Mouse (Mus musculus) intestine, postnatal 0 days (tissue): Measurements from ENCODE around the gene Ift122. TPM values are rescaled to one million over a fixed set of nuclear protein-coding genes. Genes with fewer than 3 reads are reported as not detected.

Experiments
- ATAC-seq: fragments of 200-750 bp; cut with Nextera tagmentation; 2 replicates; pipeline ENCODE4 v1.8.0; 2017; ENCODE audit warnings: mild to moderate bottlenecking, moderate TSS enrichment, moderate library complexity
- H3K27ac ChIP-seq: fragments of 300-500 bp; sonication (generic); 2 replicates; pipeline ENCODE4 v1.5.1; 2014; ENCODE audit warnings: mild to moderate bottlenecking, low read depth, low read length, moderate library complexity
- H3K27me3 ChIP-seq: fragments of 300-500 bp; sonication (generic); replicated peaks from 2 replicates; pipeline ENCODE4 v1.6.1; 2014; ENCODE audit warnings: low read length, mixed read lengths; ENCODE audit not compliant: control insufficient read depth, insufficient read depth
- H3K36me3 ChIP-seq: fragments of 300-500 bp; sonication (generic); 2 replicates; pipeline ENCODE4 v1.6.1; 2014; ENCODE audit warnings: mild to moderate bottlenecking, moderate library complexity; ENCODE audit not compliant: control insufficient read depth, insufficient read depth
- H3K4me1 ChIP-seq: fragments of 300-500 bp; sonication (generic); replicated peaks from 2 replicates; pipeline ENCODE4 v1.6.1; 2014; ENCODE audit warnings: antibody characterized with exemption, low read length, mixed read lengths; ENCODE audit not compliant: control insufficient read depth, insufficient read depth
- H3K4me2 ChIP-seq: fragments of 300-500 bp; sonication (generic); replicated peaks from 2 replicates; pipeline ENCODE4 v1.6.1; 2014; ENCODE audit warnings: low read depth, mild to moderate bottlenecking, moderate library complexity
- H3K4me3 ChIP-seq: fragments of 300-500 bp; sonication (generic); 2 replicates; pipeline ENCODE4 v1.5.1; 2014; ENCODE audit warnings: low read depth, low read length
- H3K9ac ChIP-seq: fragments of 300-500 bp; sonication (generic); 2 replicates; pipeline ENCODE4 v1.6.1; 2014; ENCODE audit warnings: mild to moderate bottlenecking, low read depth, low read length
- H3K9me3 ChIP-seq: fragments of 300-500 bp; sonication (generic); 2 replicates; pipeline ENCODE4 v1.6.1; 2016; ENCODE audit warnings: mixed run types; ENCODE audit not compliant: control insufficient read depth
- CTCF ChIP-seq: sonication (generic); IDR thresholded peaks from 2 replicates; pipeline ENCODE4 v1.5.1; 2016; ENCODE audit warnings: low read depth, mild to moderate bottlenecking, control low read depth, antibody characterized with exemption, moderate library complexity
- whole genome bisulfite sequencing: fragments of 180-500 bp; shearing (Covaris S2); extraction: QIAGEN DNeasy Blood & Tissue Kit; methylation state at CpG from one replicate; pipeline ENCODE4 v1.1.7; 2014; 5-methylcytosine and 5-hydroxymethylcytosine counted together
- polyA plus RNA-seq: library from polyadenylated mRNA; unstranded; fragments of >200 nt; fragmentation: Nextera tagmentation; extraction: Ambion mirVana; gene quantifications from 2 replicates; pipeline ENCODE4 v1.2.1, GENCODE M21; 2015

Gene Ift122
- polyA plus RNA-seq, 1 experiment from 2014 or later: 3.0 TPM

DNA sequence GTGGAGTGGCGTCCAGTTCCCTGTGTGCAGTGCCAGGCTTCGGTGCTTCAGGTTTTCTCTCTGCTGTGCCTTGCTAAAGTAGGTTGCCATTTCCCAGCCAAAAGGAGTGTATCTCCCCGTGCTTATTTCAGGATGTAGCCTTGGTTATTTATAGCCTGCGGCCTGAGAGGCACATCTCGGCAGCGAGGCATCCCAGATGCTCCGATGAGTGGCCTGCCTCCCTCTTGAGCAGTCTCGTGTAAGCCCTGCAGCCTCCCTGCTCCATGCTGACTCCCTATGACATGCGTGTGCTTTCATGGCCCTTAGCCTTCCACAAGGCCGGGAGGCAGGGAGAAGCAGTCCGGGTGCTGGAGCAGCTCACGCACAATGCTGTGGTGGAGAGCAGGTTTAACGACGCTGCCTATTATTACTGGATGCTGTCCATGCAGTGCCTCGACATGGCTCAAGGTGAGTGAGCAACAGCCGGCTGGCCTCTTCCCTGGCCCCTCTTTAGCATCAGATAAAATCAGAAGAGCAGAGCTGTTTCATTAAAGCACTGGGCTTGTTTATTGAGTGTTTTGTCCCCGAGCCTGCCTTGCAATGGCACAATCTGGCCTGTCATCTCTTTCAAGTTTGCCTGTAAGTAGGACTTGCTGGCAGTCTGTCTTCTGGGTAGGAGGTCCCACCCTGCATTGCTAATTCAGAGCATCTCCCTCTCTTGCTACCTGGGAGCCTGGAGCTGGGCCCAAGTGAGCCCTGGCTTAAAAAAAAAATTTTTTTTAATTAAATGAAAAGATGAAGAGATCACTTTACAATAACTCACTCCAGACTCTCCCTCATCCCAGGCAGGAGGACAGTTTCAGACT, 62.6 kb downstream of the Ift122 start:
- ATAC-seq: no peak
- no peak for TF ChIP-seq CTCF

DNA sequence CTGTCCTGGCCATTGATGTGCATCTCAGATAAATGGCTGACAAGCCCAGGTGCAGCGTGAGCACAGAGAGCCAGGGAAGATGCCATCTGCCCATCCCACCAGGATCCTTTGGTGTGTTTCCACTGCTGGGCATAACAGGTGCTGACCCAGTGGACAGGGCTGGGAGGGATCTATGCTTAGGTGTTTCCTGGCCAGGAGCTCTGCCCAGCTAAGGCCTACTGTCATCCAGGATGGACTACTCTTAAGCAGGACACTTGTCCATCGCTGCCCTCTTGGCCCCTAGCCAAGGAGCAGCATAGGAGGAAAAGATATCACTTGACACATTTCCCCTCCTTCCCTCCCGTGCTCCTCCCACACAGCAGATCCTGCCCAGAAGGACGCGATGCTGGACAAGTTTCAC, 63.3 kb downstream of the Ift122 start:
- Histone ChIP-seq H3K27me3 (no peaks in the 10 kb centered on the region), H3K4me2 (no peak overlapping the region), H3K27ac (no peak overlapping the region), H3K4me1 (no peaks in the 10 kb centered on the region), H3K9me3 (no peaks in the 10 kb centered on the region), H3K36me3 (no peaks in the 10 kb centered on the region; the same call in 1 of the 2 replicates), H3K9ac (no peak overlapping the region), H3K4me3 (no peak overlapping the region)
- ATAC-seq: no peak
- WGBS: 81% methylated on average over 5 of the region's 5 CpGs
- no peak for TF ChIP-seq CTCF

More for the DNA sequence above, 62.6 kb downstream of the Ift122 start:
- 65% methylated on average over 17 of the region's 17 CpGs for WGBS
- H3K4me1 ChIP-seq: no peaks in the 10 kb centered on the region
- no peak overlapping the region for H3K4me3 ChIP-seq
- H3K9ac ChIP-seq: no peak overlapping the region
- H3K4me2 ChIP-seq: no peak overlapping the region
- no peaks in the 10 kb centered on the region for H3K9me3 ChIP-seq
- H3K27ac ChIP-seq: no peak overlapping the region
- H3K27me3 ChIP-seq: no peaks in the 10 kb centered on the region
- no peaks in the 10 kb centered on the region; the same call in 1 of the 2 replicates for H3K36me3 ChIP-seq

DNA sequence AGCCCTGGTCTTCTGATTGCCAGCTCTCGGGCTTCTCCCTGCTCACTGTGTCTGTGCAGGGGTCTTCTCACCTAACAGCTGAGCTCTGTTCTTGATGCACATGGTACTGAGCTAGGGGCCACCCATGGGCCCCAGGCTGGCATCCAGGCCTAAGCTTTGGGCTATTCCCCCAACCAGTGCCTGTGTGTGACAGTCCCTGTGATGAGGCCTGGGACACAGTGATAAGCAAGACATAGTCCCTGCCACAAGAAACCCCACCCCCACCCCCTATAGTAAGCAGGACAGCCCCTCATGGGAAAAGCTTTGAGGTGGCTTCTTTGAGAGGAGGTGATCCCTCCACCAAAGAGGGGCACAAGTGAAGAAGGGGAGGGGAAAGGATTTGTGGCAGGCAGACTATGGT, 65.3 kb downstream of the Ift122 start:
- TF ChIP-seq CTCF: no peak
- ATAC-seq: no peak
- 100% methylated on average over 1 of the region's 1 CpGs for WGBS

DNA sequence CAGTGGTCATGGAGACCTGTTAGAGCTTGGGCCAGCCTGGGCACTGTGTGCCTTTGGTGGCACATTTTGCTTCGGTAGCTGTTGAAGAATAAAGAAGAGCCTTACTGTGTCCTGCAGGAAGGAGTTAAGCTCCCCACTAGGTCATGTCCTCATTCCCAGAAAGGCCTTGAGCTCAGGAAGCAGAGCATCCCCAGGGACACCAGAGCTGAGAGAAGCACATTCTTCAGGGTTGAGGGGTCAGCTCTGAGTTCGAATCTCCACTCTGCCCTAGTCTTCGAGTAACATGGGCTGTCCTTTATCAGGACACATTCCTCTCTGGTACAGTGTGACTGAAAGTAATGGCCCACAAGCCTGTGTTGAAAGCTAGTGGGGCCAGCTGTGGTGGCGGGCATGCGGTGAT, 66.6 kb downstream of the Ift122 start:
- no peaks in the 10 kb centered on the region for H3K4me1 ChIP-seq
- no peaks in the 10 kb centered on the region for H3K9me3 ChIP-seq
- ATAC-seq: no peak
- TF ChIP-seq CTCF: no peak
- 95% methylated on average over 5 of the region's 5 CpGs for WGBS
- no peaks in the 10 kb centered on the region; the same call in 1 of the 2 replicates for H3K36me3 ChIP-seq
- no peak overlapping the region for H3K27ac ChIP-seq
- H3K4me3 ChIP-seq: no peak overlapping the region
- H3K27me3 ChIP-seq: no peaks in the 10 kb centered on the region
- H3K9ac ChIP-seq: no peak overlapping the region
- H3K4me2 ChIP-seq: no peak overlapping the region

More for the DNA sequence above, 65.3 kb downstream of the Ift122 start:
- no peak overlapping the region for H3K27ac ChIP-seq
- no peaks in the 10 kb centered on the region for H3K9me3 ChIP-seq
- no peaks in the 10 kb centered on the region; the same call in 1 of the 2 replicates for H3K36me3 ChIP-seq
- H3K4me2 ChIP-seq: no peak overlapping the region
- H3K4me3 ChIP-seq: no peak overlapping the region
- no peaks in the 10 kb centered on the region for H3K27me3 ChIP-seq
- no peaks in the 10 kb centered on the region for H3K4me1 ChIP-seq
- H3K9ac ChIP-seq: no peak overlapping the region

DNA sequence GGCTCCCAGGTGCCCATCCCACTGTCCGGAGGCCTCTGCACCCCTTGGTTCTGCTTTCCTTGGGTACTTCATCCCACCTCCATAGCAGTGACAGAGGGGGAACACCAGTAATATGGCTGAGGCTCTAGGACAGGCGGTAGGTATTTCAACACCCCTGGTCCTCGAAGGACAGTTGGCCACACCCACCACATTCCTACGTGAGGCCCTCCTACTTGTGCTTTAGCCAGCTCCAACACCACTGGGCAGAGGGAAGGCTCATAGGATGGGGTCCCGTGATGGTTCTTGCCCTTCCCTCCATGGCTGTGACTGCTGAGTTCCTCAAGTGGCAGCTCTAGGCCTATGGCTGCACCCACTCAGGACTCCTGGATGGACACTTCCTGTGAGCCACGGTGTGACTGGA, 71.6 kb downstream of the Ift122 start:
- Histone ChIP-seq H3K4me3 (no peak overlapping the region), H3K9ac (no peak overlapping the region), H3K9me3 (no peaks in the 10 kb centered on the region), H3K4me1 (no peaks in the 10 kb centered on the region), H3K36me3 (no peaks in the 10 kb centered on the region), H3K27me3 (no peaks in the 10 kb centered on the region), H3K27ac (no peak overlapping the region), H3K4me2 (no peak overlapping the region)
- WGBS: 34% methylated on average over 6 of the region's 6 CpGs
- ATAC-seq: no peak; the same call in 1 of the 2 replicates
- no peak for TF ChIP-seq CTCF

DNA sequence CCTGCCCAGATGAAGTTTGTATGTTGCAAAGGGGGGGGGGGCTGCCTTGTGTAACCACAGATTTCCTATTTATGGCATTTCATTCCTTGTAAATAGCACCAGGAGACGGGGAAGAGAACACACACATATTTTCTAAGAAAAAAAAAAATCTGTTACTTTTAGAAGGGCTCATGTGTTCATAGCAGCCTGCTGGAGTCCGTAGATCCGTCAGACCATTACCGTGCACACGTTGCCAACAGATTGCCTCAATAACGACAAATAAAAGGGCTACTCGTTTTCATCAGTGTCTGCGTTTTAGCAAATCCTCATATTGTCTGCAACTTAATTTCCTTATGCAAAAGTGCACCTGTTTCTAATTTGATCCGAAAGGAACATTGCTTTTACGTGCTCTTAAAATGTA, 73.1 kb downstream of the Ift122 start:
- Histone ChIP-seq H3K27ac (no peak overlapping the region), H3K4me2 (no peak overlapping the region), H3K4me1 (no peaks in the 10 kb centered on the region), H3K9me3 (no peaks in the 10 kb centered on the region), H3K27me3 (no peaks in the 10 kb centered on the region), H3K36me3 (no peaks in the 10 kb centered on the region), H3K4me3 (no peak overlapping the region), H3K9ac (no peak overlapping the region)
- WGBS: 81% methylated on average over 10 of the region's 10 CpGs
- no peak for TF ChIP-seq CTCF
- no peak for ATAC-seq
